Mouse (Mus musculus): Measurements from ENCODE around the gene Hbb-bh1. TPM values are rescaled to one million over a fixed set of nuclear protein-coding genes. Genes with fewer than 3 reads are reported as not detected.
"Not testable (repeated sequence)": the region's sequence is repeated elsewhere in the genome, so short reads cannot be mapped to it uniquely, and the experiment has no call there.

Gene Hbb-bh1
- total and polyA plus RNA-seq, 2 experiments = not detected

DNA sequence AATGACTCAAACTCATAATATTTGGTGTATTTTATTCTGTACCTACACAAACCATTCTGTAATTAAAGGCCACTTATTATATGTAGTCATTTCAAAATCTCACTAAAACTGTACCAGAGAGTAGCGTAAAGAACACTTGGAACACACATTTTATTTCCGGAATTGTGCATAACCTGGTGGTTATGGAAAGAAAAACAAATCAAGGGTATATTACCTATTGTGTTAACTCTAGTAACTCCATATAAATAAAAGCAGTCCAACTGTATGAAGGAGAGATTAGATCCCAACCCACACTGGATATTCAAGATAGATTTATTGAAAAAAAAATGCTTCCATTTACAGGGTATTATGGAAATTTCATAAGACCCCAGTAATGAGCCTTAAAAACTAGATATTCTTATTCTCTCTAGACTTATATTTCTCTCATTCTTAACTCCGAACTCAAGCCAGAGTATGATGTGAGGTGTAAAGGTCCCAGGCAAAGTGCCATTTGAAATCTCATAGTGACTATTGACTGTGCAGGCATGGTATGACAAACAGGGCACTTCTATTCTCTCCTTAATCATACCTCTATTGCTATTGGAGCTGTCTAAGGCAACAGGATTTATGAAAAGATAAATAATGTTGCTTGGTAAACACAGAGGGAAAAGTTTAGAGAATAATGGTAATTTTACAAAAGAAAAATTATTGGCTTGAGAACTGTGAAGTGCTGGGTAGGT lies 17.3 kb downstream of the Hbb-bh1 start:
- Histone ChIP-seq H3K27me3 (ENCODE audit: control insufficient read depth, insufficient read depth, low read length) (no peaks in the 10 kb centered on the region), H3K4me3 (ENCODE audit: insufficient read depth, low read depth, low read length) (no peak overlapping the region), H3K27ac (replicated peaks; ENCODE audit: insufficient read depth, low read depth, low read length) (no peak overlapping the region), H3K79me2 (ENCODE audit: control insufficient read depth, insufficient read depth, low read length) (no peaks in the 10 kb centered on the region), H3K9ac (ENCODE audit: low read depth, low read length) (no peak overlapping the region), H3K36me3 (ENCODE audit: control insufficient read depth, insufficient read depth, low read length) (no peaks in the 10 kb centered on the region), H3K4me1 (ENCODE audit: control insufficient read depth, insufficient read depth, low read length) (no peaks in the 10 kb centered on the region)
- DNase-seq (ENCODE audit: extremely low read depth, low read depth, low spot score) = no peak
- 90% methylated on average over 3 of the region's 3 CpGs for WGBS
- TF ChIP-seq CTCF (IDR thresholded peaks at IDR 0.05; ENCODE audit: low read depth, low read length) (no peak), POLR2A (IDR thresholded peaks at IDR 0.05; ENCODE audit: extremely low read depth, insufficient read depth, low read length) (no peak)

DNA sequence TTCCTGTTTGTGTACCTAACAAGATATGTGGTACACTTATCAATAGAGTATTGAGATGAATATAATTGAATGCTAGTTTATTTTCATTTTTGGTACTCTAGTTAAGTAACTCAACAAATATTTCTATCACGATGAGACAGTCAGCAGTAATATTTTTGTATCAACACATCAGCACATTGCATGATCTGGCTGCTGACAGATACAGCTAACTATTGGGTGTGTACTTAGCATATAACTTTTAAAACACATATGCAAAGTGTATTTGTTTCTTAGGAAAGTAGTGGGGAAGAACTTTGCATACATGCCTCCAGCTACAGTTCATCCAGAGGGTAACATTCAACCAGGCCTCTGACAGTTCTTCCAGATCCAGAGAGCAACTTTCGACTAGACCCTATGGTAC lies 18.4 kb downstream of the Hbb-bh1 start:
- 68% methylated on average over 2 of the region's 2 CpGs for WGBS
- Histone ChIP-seq H3K27ac (replicated peaks; ENCODE audit: insufficient read depth, low read depth, low read length) (no peak overlapping the region), H3K4me1 (ENCODE audit: control insufficient read depth, insufficient read depth, low read length) (no peaks in the 10 kb centered on the region), H3K36me3 (ENCODE audit: control insufficient read depth, insufficient read depth, low read length) (no peaks in the 10 kb centered on the region), H3K9ac (ENCODE audit: low read depth, low read length) (no peak overlapping the region), H3K27me3 (ENCODE audit: control insufficient read depth, insufficient read depth, low read length) (no peaks in the 10 kb centered on the region), H3K79me2 (ENCODE audit: control insufficient read depth, insufficient read depth, low read length) (no peaks in the 10 kb centered on the region), H3K4me3 (ENCODE audit: insufficient read depth, low read depth, low read length) (no peak overlapping the region)
- no peak for DNase-seq (ENCODE audit: extremely low read depth, low read depth, low spot score)
- TF ChIP-seq CTCF (IDR thresholded peaks at IDR 0.05; ENCODE audit: low read depth, low read length) = no peak

DNA sequence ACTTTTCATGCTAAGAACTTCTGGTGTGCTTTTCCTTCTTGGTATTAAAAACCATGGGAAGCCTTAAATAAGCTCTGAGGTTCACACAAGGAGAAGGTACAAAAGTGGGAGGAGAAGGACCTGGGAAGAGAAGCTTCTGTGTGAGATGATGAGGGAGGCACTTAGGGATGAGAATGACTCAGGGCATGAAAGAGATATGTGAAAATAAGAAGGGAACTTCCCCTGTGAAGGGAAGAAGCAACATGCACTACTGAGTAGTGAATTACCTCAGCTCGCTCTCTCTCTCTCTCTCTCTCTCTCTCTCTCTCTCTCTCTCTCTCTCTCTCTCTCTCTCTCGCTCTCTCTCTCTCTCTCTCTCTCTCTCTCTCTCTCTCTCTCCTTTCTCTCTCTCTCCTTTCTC lies 27.9 kb downstream of the Hbb-bh1 start:
- H3K9ac ChIP-seq (ENCODE audit: low read depth, low read length); H3K27ac ChIP-seq (replicated peaks; ENCODE audit: insufficient read depth, low read depth, low read length); H3K4me3 ChIP-seq (ENCODE audit: insufficient read depth, low read depth, low read length): not testable (repeated sequence)

DNA sequence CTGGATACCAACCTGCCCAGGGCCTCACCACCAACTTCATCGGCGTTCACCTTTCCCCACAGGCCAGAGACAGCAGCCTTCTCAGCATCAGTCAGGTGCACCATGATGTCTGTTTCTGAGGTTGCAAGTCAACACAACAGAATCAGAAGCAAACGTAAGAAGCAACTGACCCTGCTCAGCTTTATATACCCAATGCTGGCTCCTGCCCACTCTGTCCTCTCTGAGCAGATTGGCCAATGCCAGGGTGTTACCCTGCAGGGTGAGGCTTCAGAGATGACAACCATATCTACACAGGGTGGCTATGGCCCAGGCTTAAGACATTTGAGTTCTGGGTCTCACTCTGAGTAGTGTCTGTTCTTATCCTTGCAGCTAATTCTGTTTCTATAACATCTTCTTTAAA lies 29.2 kb downstream of the Hbb-bh1 start, which contains the start of gene Hbb-bt:
Gene Hbb-bt, minus strand, starts transcription at position 231 of the 400 bp plus-strand sequence.
- Histone ChIP-seq H3K79me2 (ENCODE audit: control insufficient read depth, insufficient read depth, low read length) (no peaks in the 10 kb centered on the region), H3K36me3 (ENCODE audit: control insufficient read depth, insufficient read depth, low read length) (no peaks in the 10 kb centered on the region), H3K9ac (ENCODE audit: low read depth, low read length) (no peak within 1 kb of the TSS), H3K4me1 (ENCODE audit: control insufficient read depth, insufficient read depth, low read length) (no peaks in the 10 kb centered on the region), H3K27ac (replicated peaks; ENCODE audit: insufficient read depth, low read depth, low read length) (no peak within 1 kb of the TSS), H3K27me3 (ENCODE audit: control insufficient read depth, insufficient read depth, low read length) (no peaks in the 10 kb centered on the region), H3K4me3 (ENCODE audit: insufficient read depth, low read depth, low read length) (no peak within 1 kb of the TSS)
- no peak for DNase-seq (ENCODE audit: extremely low read depth, low read depth, low spot score)
- no peak for TF ChIP-seq POLR2A (IDR thresholded peaks at IDR 0.05; ENCODE audit: extremely low read depth, insufficient read depth, low read length)
- WGBS = 90% methylated on average over 3 of the region's 3 CpGs

More for the DNA sequence above, 27.9 kb downstream of the Hbb-bh1 start:
- DNase-seq (ENCODE audit: extremely low read depth, low read depth, low spot score); H3K4me1 ChIP-seq (ENCODE audit: control insufficient read depth, insufficient read depth, low read length); H3K36me3 ChIP-seq (ENCODE audit: control insufficient read depth, insufficient read depth, low read length); H3K79me2 ChIP-seq (ENCODE audit: control insufficient read depth, insufficient read depth, low read length); H3K27me3 ChIP-seq (ENCODE audit: control insufficient read depth, insufficient read depth, low read length): not testable (repeated sequence)
- 35% methylated on average over 2 of the region's 2 CpGs for WGBS

DNA sequence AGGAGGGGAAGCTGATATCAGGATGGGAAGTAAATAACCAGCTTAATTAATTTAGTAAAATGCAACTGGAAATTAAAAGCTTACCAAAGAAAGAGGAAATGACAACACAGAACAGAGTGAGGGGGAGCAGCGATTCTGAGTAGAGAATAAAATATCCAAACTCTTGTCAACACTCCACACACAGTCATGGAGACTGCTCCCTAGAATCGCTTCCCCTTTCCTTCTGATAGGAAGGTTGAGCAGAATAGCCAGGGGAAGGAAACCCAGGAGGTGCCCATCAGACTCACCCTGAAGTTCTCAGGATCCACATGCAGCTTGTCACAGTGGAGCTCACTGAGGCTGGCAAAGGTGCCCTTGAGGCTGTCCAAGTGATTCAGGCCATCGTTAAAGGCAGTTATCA lies 29.8 kb downstream of the Hbb-bh1 start:
- no CpG with 5 or more reads among the region's 3 CpGs for WGBS
- H3K4me3 ChIP-seq (ENCODE audit: insufficient read depth, low read depth, low read length); H3K27ac ChIP-seq (replicated peaks; ENCODE audit: insufficient read depth, low read depth, low read length): not testable (repeated sequence)

DNA sequence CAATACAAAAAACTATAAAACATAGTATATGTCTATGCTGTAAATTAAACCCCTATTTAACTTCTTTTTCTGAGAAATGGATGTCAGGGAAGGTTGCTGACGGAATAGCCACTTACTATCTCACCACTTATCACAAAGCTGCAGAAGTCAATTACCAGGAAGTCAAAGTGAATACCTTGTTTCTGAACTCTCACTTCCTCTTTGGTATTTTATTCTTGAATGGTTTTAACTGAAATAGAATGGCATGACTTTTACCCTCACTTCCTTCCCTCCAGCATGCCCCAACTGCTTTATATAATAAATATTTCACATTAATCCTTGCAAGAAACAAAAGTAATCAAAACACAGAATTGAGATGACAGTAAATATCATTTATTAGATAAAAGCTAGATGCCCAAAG lies 30.8 kb downstream of the Hbb-bh1 start:
- Histone ChIP-seq H3K36me3 (ENCODE audit: control insufficient read depth, insufficient read depth, low read length) (no peaks in the 10 kb centered on the region), H3K79me2 (ENCODE audit: control insufficient read depth, insufficient read depth, low read length) (no peaks in the 10 kb centered on the region), H3K4me3 (ENCODE audit: insufficient read depth, low read depth, low read length) (no peak overlapping the region), H3K9ac (ENCODE audit: low read depth, low read length) (no peak overlapping the region), H3K27me3 (ENCODE audit: control insufficient read depth, insufficient read depth, low read length) (no peaks in the 10 kb centered on the region), H3K4me1 (ENCODE audit: control insufficient read depth, insufficient read depth, low read length) (no peaks in the 10 kb centered on the region), H3K27ac (replicated peaks; ENCODE audit: insufficient read depth, low read depth, low read length) (no peak overlapping the region)
- no peak for DNase-seq (ENCODE audit: extremely low read depth, low read depth, low spot score)
- TF ChIP-seq CTCF (IDR thresholded peaks at IDR 0.05; ENCODE audit: low read depth, low read length) (no peak), POLR2A (IDR thresholded peaks at IDR 0.05; ENCODE audit: extremely low read depth, insufficient read depth, low read length) (no peak)
- 43% methylated on average over 1 of the region's 1 CpGs for WGBS

More for the DNA sequence above, 29.8 kb downstream of the Hbb-bh1 start:
- H3K9ac ChIP-seq (ENCODE audit: low read depth, low read length); H3K4me1 ChIP-seq (ENCODE audit: control insufficient read depth, insufficient read depth, low read length); H3K27me3 ChIP-seq (ENCODE audit: control insufficient read depth, insufficient read depth, low read length); H3K79me2 ChIP-seq (ENCODE audit: control insufficient read depth, insufficient read depth, low read length); DNase-seq (ENCODE audit: extremely low read depth, low read depth, low spot score); H3K36me3 ChIP-seq (ENCODE audit: control insufficient read depth, insufficient read depth, low read length): not testable (repeated sequence)

Measured in liver, adult 2 months (tissue).